Mouse (Mus musculus): ENCODE results near the gene Mamstr.

GRCm38 (mm10) chr7:45635711-45636688 lies 3.8 kb upstream of the Mamstr start:
- TF ChIP-seq GATA1 (IDR thresholded peaks at IDR 0.05; ENCODE audit: borderline replicate concordance, low read length) (no peak), FLI1 (IDR thresholded peaks at IDR 0.05; ENCODE audit: low read length) (no peak)
